Mouse (Mus musculus) hindbrain, embryonic 16.5 days (tissue): ENCODE data around the gene Gm14190. TPM values are rescaled to one million over a fixed set of nuclear protein-coding genes. Genes with fewer than 3 reads are reported as not detected.
"Not testable (repeated sequence)": the region's sequence is repeated elsewhere in the genome, so short reads cannot be mapped to it uniquely, and the experiment has no call there.

ENCODE experiments used
- ATAC-seq: fragments of 200-750 bp; cut with Nextera tagmentation; 2 replicates; pipeline ENCODE4 v1.8.0; 2017; ENCODE audit warnings: moderate TSS enrichment, moderate library complexity
- H3K27ac ChIP-seq: fragments of 300-500 bp; sonication (generic); 2 replicates; pipeline ENCODE4 v1.5.1; 2014; ENCODE audit warnings: low read depth, mild to moderate bottlenecking, control low read depth, low read length, moderate library complexity
- H3K27me3 ChIP-seq: fragments of 300-500 bp; sonication (generic); replicated peaks from 2 replicates; pipeline ENCODE4 v1.6.1; 2014; ENCODE audit warnings: low read length; ENCODE audit not compliant: control insufficient read depth, insufficient read depth
- H3K36me3 ChIP-seq: fragments of 300-500 bp; sonication (generic); 2 replicates; pipeline ENCODE4 v1.6.1; 2014; ENCODE audit warnings: mild to moderate bottlenecking, low read length, moderate library complexity, mixed read lengths; ENCODE audit not compliant: control insufficient read depth, insufficient read depth
- H3K4me1 ChIP-seq: fragments of 300-500 bp; sonication (generic); 2 replicates; pipeline ENCODE4 v1.6.1; 2014; ENCODE audit warnings: low read depth, low read length; ENCODE audit not compliant: control insufficient read depth, insufficient read depth
- H3K4me2 ChIP-seq: fragments of 300-500 bp; sonication (generic); 2 replicates; pipeline ENCODE4 v1.6.1; 2014; ENCODE audit warnings: mild to moderate bottlenecking, low read length, control low read depth, moderate library complexity
- H3K4me3 ChIP-seq: fragments of 300-500 bp; sonication (generic); 2 replicates; pipeline ENCODE4 v1.5.1; 2014; ENCODE audit warnings: mild to moderate bottlenecking, low read length, control low read depth, moderate library complexity
- H3K9ac ChIP-seq: fragments of 300-500 bp; sonication (generic); 2 replicates; pipeline ENCODE4 v1.6.1; 2014; ENCODE audit warnings: low read depth, mild to moderate bottlenecking, control low read depth, low read length, moderate library complexity
- H3K9me3 ChIP-seq: fragments of 300-500 bp; sonication (generic); 2 replicates; pipeline ENCODE4 v1.6.1; 2014; ENCODE audit warnings: mild to moderate bottlenecking, low read length, moderate library complexity; ENCODE audit not compliant: control insufficient read depth
- WGBS: fragments of 180-500 bp; shearing (Covaris S2); extraction: QIAGEN DNeasy Blood & Tissue Kit; methylation state at CpG from one replicate; pipeline ENCODE4 v1.1.7; 2014; 5-methylcytosine and 5-hydroxymethylcytosine counted together
- polyA plus RNA-seq: library from polyadenylated mRNA; unstranded; fragments of >200 nt; fragmentation: Nextera tagmentation; extraction: Ambion mirVana; gene quantifications from 2 replicates; pipeline ENCODE4 v1.2.1, GENCODE M21; 2015

Gene Gm14190
- polyA plus RNA-seq, 1 experiment from 2014 or later: not detected

DNA sequence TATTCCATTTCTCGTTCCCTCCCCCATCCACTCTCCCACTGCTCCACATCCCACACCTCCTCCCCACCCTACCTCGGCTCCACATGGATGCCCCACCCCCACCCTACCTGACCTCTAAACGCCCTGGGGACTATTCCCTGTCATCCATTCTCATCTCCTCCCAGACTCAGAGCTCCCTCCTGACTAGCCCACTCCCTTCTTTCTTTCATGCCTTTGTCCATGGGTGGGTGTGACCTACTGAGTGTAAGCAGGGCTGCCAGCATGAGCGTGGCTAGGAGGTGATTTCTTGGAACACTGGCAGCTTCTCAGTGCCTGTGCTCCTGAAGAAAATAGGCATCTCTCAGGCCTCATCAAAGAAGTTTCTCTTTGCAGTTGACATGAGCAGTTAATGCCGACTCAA lies 33.5 kb downstream of the Gm14190 start:
- 46% methylated on average over 5 of the region's 5 CpGs for WGBS
- Histone ChIP-seq H3K27ac (no peak overlapping the region), H3K36me3 (no peaks in the 10 kb centered on the region), H3K27me3 (no peaks in the 10 kb centered on the region), H3K4me1 (no peaks in the 10 kb centered on the region), H3K4me3 (no peak overlapping the region), H3K9ac (no peak overlapping the region), H3K9me3 (no peaks in the 10 kb centered on the region), H3K4me2 (no peak overlapping the region)
- ATAC-seq: no peak

DNA sequence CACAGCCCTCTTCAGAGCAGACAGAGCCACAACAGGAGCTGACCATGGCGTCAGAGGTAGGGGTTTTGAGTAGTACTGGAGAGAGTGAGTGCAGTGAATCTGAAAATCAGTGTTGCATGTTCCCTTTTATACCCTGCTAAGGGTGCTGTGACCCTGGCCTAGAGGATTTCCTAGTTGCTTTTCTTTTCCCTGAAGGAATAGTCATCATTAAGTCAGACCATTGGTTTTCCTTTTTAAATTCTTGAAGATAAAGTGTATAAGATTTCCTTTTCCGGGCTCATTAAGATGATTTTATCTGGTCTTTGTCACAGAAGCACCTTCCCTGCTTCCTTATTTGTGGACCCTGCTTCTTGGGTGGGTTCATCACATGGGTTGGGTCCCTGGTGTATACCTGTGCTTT lies 40.4 kb downstream of the Gm14190 start, which contains the start of gene Gm11555:
Gm11555 (minus strand) TSS at position 101 of the 400 bp plus-strand sequence.
- no peaks in the 10 kb centered on the region for H3K36me3 ChIP-seq
- ATAC-seq: no peak

DNA sequence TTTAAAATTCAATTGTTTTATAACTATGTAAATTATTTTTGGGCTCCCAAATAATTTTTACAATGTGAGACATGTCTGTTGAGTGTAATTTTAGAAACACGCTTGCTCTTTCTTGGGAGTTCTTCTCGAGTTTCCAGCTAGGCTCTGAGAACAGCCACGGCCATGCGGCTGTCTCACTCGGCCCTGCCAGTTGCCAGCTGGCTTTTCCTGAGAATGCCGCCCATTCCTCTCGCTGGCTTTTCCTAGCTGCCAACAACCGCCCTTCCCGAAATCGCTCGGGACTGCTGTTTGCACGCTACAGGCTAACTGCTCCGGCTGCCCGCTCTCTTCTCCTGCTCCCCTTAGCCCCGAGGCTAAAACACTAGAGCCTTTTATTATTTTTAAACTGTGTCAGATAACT lies 44.1 kb downstream of the Gm14190 start:
- Histone ChIP-seq H3K4me2 (no peak overlapping the region), H3K9ac (no peak overlapping the region), H3K27me3 (no peaks in the 10 kb centered on the region), H3K9me3 (no peaks in the 10 kb centered on the region), H3K36me3 (no peaks in the 10 kb centered on the region), H3K4me1 (no peaks in the 10 kb centered on the region), H3K4me3 (no peak overlapping the region), H3K27ac (no peak overlapping the region)
- 85% methylated on average over 15 of the region's 15 CpGs for WGBS
- no peak for ATAC-seq

More for the DNA sequence above, 40.4 kb downstream of the Gm14190 start, which contains the start of gene Gm11555:
- Histone ChIP-seq H3K4me3 (no peak within 1 kb of the TSS), H3K9me3 (no peaks in the 10 kb centered on the region), H3K27me3 (no peaks in the 10 kb centered on the region), H3K27ac (no peak within 1 kb of the TSS), H3K4me2 (no peak within 1 kb of the TSS), H3K4me1 (no peaks in the 10 kb centered on the region), H3K9ac (no peak within 1 kb of the TSS)
- WGBS: 77% methylated on average over 2 of the region's 2 CpGs

DNA sequence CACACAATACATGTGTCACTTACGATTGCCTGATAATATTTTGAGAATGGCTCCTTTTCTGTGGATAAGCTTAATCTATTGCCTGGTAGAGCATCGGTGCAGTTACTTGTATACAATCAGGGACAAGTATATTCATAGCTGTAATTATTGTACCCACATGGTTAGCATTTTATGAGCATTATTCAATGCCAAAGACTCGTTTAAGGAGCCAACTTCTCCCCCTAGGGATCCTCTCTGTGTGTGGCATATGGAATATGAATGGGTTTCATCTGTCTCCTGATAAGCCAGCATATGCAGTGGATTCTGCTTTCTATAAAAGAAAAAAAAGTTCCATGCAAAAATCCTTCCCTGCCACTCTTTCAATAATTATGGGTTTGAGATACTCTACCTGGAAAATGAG lies 46.2 kb downstream of the Gm14190 start:
- no peaks in the 10 kb centered on the region for H3K4me1 ChIP-seq
- no peaks in the 10 kb centered on the region for H3K27me3 ChIP-seq
- WGBS: 51% methylated on average over 3 of the region's 3 CpGs
- no peak overlapping the region for H3K27ac ChIP-seq
- no peak overlapping the region for H3K4me3 ChIP-seq
- no peak overlapping the region for H3K9ac ChIP-seq
- no peak overlapping the region for H3K4me2 ChIP-seq
- no peaks in the 10 kb centered on the region for H3K9me3 ChIP-seq
- ATAC-seq: no peak
- H3K36me3 ChIP-seq: no peaks in the 10 kb centered on the region

DNA sequence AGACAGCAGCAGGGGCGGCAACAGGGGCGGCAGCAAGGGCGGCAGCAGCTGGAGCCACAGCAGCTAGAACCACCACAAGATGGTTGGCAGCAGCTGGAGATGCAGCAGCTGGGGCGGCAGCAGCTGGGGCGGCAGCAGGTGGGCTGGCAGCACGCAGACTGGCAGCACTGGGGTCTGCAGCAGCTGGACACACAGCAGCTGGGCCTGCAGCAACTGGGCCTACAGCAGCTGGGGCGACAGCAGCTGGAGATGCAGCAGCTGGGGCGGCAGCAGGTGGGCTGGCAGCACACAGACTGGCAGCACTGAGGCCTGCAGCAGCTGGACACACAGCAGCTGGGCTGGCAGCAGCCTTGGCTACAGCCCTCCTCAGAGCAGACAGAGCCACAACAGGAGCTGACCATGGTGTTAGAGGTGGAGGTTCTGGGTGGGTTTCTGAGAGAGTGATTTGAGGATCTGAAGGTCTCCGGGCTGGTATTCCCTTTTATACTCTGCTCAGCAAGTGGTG lies 46.9 kb downstream of the Gm14190 start, which contains the start of gene Krtap4-7:
Krtap4-7 (minus strand) TSS at position 455 of the 505 bp plus-strand sequence.
- H3K36me3 ChIP-seq, H3K9ac ChIP-seq, H3K4me1 ChIP-seq, H3K9me3 ChIP-seq, H3K27me3 ChIP-seq, H3K4me3 ChIP-seq, ATAC-seq, H3K4me2 ChIP-seq, H3K27ac ChIP-seq: not testable (repeated sequence)
- WGBS: 85% methylated on average over 6 of the region's 9 CpGs

DNA sequence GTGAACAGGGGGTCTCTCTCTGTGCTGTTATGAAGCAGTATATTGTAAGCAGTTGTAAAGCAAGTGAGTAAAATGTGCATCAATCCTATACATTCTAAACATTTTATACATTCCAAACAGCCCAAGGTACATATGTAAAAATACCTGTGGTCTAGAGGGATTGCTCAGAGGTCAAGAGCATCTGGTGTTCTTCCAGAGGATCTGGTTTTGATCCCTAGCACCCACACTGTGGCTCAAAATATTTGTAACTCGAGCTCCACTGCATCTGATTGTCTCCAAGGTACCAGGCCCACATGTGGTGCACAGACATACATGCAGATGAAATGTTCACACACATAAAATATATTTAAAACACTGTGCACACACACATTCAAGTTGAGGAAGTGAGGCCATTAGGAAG lies 49.6 kb downstream of the Gm14190 start:
- Histone ChIP-seq H3K9ac (no peak overlapping the region), H3K36me3 (no peaks in the 10 kb centered on the region), H3K4me2 (no peak overlapping the region), H3K27me3 (no peaks in the 10 kb centered on the region), H3K4me3 (no peak overlapping the region), H3K4me1 (no peaks in the 10 kb centered on the region), H3K9me3 (no peaks in the 10 kb centered on the region), H3K27ac (no peak overlapping the region)
- WGBS: 69% methylated on average over 1 of the region's 1 CpGs
- no peak for ATAC-seq

Other genes starting within 250 kb of the Gm14190 start
- gene Krt23, start 197.6 kb downstream of the Gm14190 start, polyA plus RNA-seq: 0.19 and 0.22 TPM in 2 replicates
- gene Krt39, start 169.4 kb downstream of the Gm14190 start, polyA plus RNA-seq: not detected in 2 replicates
- gene Krt40, start 147.6 kb downstream of the Gm14190 start, polyA plus RNA-seq: not detected in 2 replicates
- not detected in 2 replicates for gene Krtap3-3, start 139.9 kb downstream of the Gm14190 start, polyA plus RNA-seq
- not detected in 2 replicates for gene Krtap3-2, start 133.9 kb downstream of the Gm14190 start, polyA plus RNA-seq
- not detected in 2 replicates for gene Gm11939, start 131.3 kb downstream of the Gm14190 start, polyA plus RNA-seq
- not detected in 2 replicates for gene Krtap3-1, start 124.1 kb downstream of the Gm14190 start, polyA plus RNA-seq
- gene Krtap1-5, start 109.7 kb downstream of the Gm14190 start, polyA plus RNA-seq: not detected in 2 replicates
- not detected in 2 replicates for gene Krtap1-4, start 107.1 kb downstream of the Gm14190 start, polyA plus RNA-seq
- not detected in 2 replicates for gene Krtap1-3, start 99.4 kb downstream of the Gm14190 start, polyA plus RNA-seq
- not detected in 2 replicates for gene Krtap9-3, start 92.6 kb downstream of the Gm14190 start, polyA plus RNA-seq
- gene Gm11938, start 87.4 kb downstream of the Gm14190 start, polyA plus RNA-seq: not detected in 2 replicates
- gene Gm11937, start 80.6 kb downstream of the Gm14190 start, polyA plus RNA-seq: not detected in 2 replicates
- not detected in 2 replicates for gene Krtap2-4, start 75.9 kb downstream of the Gm14190 start, polyA plus RNA-seq
- gene Gm11562, start 70.3 kb downstream of the Gm14190 start, polyA plus RNA-seq: not detected in 2 replicates
- not detected in 2 replicates for gene Krtap4-1, start 62.5 kb downstream of the Gm14190 start, polyA plus RNA-seq
- gene Krtap4-2, start 55.7 kb downstream of the Gm14190 start, polyA plus RNA-seq: not detected in 2 replicates
- gene Krtap4-7, start 46.7 kb downstream of the Gm14190 start, polyA plus RNA-seq: not detected in 2 replicates
- gene Gm11555, start 40.5 kb downstream of the Gm14190 start, polyA plus RNA-seq: not detected in 2 replicates
- gene Gm11563, start 31.8 kb downstream of the Gm14190 start, polyA plus RNA-seq: not detected in 2 replicates
- gene Krtap4-6, start 24.8 kb downstream of the Gm14190 start, polyA plus RNA-seq: not detected in 2 replicates
- not detected in 2 replicates for gene Gm14180, start 43.5 kb upstream of the Gm14190 start, polyA plus RNA-seq
- not detected in 2 replicates for gene Gm11595, start 82.2 kb upstream of the Gm14190 start, polyA plus RNA-seq
- not detected in 2 replicates for gene Krtap4-8, start 90.0 kb upstream of the Gm14190 start, polyA plus RNA-seq
- gene Krtap4-9, start 94.5 kb upstream of the Gm14190 start, polyA plus RNA-seq: not detected in 2 replicates
- not detected in 2 replicates for gene Gm11596, start 102.7 kb upstream of the Gm14190 start, polyA plus RNA-seq
- not detected in 2 replicates for gene Gm11569, start 108.2 kb upstream of the Gm14190 start, polyA plus RNA-seq
- not detected in 2 replicates for gene Gm11554, start 113.7 kb upstream of the Gm14190 start, polyA plus RNA-seq
- not detected in 2 replicates for gene Krtap4-13, start 119.2 kb upstream of the Gm14190 start, polyA plus RNA-seq
- not detected in 2 replicates for gene Gm11564, start 124.9 kb upstream of the Gm14190 start, polyA plus RNA-seq
- gene 2300003K06Rik, start 147.3 kb upstream of the Gm14190 start, polyA plus RNA-seq: not detected in 2 replicates
- gene Krtap4-16, start 160.9 kb upstream of the Gm14190 start, polyA plus RNA-seq: not detected in 2 replicates
- not detected in 2 replicates for gene Gm11568, start 167.2 kb upstream of the Gm14190 start, polyA plus RNA-seq
- not detected in 2 replicates for gene Gm11559, start 173.7 kb upstream of the Gm14190 start, polyA plus RNA-seq
- not detected in 2 replicates for gene Krtap9-1, start 182.6 kb upstream of the Gm14190 start, polyA plus RNA-seq
- gene Gm11567, start 188.4 kb upstream of the Gm14190 start, polyA plus RNA-seq: not detected in 2 replicates
- not detected in 2 replicates for gene Krtap31-1, start 217.2 kb upstream of the Gm14190 start, polyA plus RNA-seq
- gene Gm11565, start 224.0 kb upstream of the Gm14190 start, polyA plus RNA-seq: not detected in 2 replicates
- gene Krtap31-2, start 245.6 kb upstream of the Gm14190 start, polyA plus RNA-seq: not detected in 2 replicates